ENCODE assay signal across 7 mouse cellular contexts in genomic region chr9:118476766-118477271, GRCm38 (mm10). TPM values are rescaled to one million over a fixed set of nuclear protein-coding genes. Genes with fewer than 3 reads are reported as not detected.
DNase-seq lines count a peak whose midpoint lies in the region; ATAC-seq and TF ChIP-seq lines count a peak whose summit lies in the region.

No protein-coding gene starts in this region.

- peaks cover 9% of the 10 kb centered on the region for H3K4me1 ChIP-seq in liver, embryonic 11.5 days (replicated peaks; ENCODE audit: control insufficient read depth, insufficient read depth, low read length)
- H3K4me1 ChIP-seq in embryonic facial prominence, embryonic 15.5 days, result peaks cover 34% of the 10 kb centered on the region
- peaks cover 11% of the 10 kb centered on the region; the same call in 1 of the 2 replicates for H3K4me1 ChIP-seq in intestine, embryonic 14.5 days (replicated peaks; ENCODE audit: control insufficient read depth, insufficient read depth, low read length)
- peaks cover 10% of the 10 kb centered on the region for H3K4me1 ChIP-seq in small intestine, adult 2 months (ENCODE audit: control insufficient read depth, insufficient read depth, insufficient read length, low read length)

- ATAC-seq in liver, embryonic 11.5 days (replicated peaks; ENCODE audit: low FRiP score), result no peak
- no peak for ATAC-seq in embryonic facial prominence, embryonic 15.5 days (ENCODE audit: insufficient number of reproducible peaks, low FRiP score, low TSS enrichment, low read depth)
- no peak for ATAC-seq in intestine, embryonic 14.5 days (replicated peaks; ENCODE audit: low FRiP score, low TSS enrichment, low read depth)

- H3K9me3 ChIP-seq in liver, embryonic 11.5 days (ENCODE audit: control insufficient read depth, low read length), result no peaks in the 10 kb centered on the region
- no peaks in the 10 kb centered on the region for H3K9me3 ChIP-seq in embryonic facial prominence, embryonic 15.5 days (replicated peaks)
- no peaks in the 10 kb centered on the region for H3K9me3 ChIP-seq in intestine, embryonic 14.5 days (ENCODE audit: control insufficient read depth, low read length)

- TF ChIP-seq POLR2A in small intestine, adult 2 months (IDR thresholded peaks at IDR 0.05; ENCODE audit: low read depth, low read length), result no peak

- H3K4me3 ChIP-seq in liver, embryonic 11.5 days (ENCODE audit: low read depth, low read length), result peak overlapping the region; percentile 14; the same call in 1 of the 2 replicates
- H3K4me3 ChIP-seq in embryonic facial prominence, embryonic 15.5 days (replicated peaks), result peak overlapping the region; percentile 22
- H3K4me3 ChIP-seq in intestine, embryonic 14.5 days (ENCODE audit: low read depth, low read length), result no peak overlapping the region
- peak overlapping the region; percentile 23; the same call in 1 of the 2 replicates for H3K4me3 ChIP-seq in small intestine, adult 2 months (ENCODE audit: low read depth, low read length)

- under 1% methylated on average over 33 of the region's 33 CpGs for WGBS in liver, embryonic 11.5 days
- WGBS in embryonic facial prominence, embryonic 15.5 days, result under 1% methylated on average over 33 of the region's 33 CpGs
- WGBS in intestine, embryonic 14.5 days, result under 1% methylated on average over 33 of the region's 33 CpGs
- under 1% methylated on average over 33 of the region's 33 CpGs for WGBS in small intestine, adult 2 months

- no peak for DNase-seq in liver, embryonic 11.5 days (ENCODE audit: low spot score)
- DNase-seq in liver, result no peak
- DNase-seq in intestine, embryonic 14.5 days (ENCODE audit: low spot score), result peak; percentile 76
- DNase-seq in testis, postnatal 10 days (ENCODE audit: low spot score), result no peak
- DNase-seq in right cerebral cortex, postnatal 10 days (ENCODE audit: low spot score in 2 of 2), result no peak

- H3K27me3 ChIP-seq in liver, embryonic 11.5 days (replicated peaks; ENCODE audit: control insufficient read depth, insufficient read depth, low read length), result peaks cover 81% of the 10 kb centered on the region
- peaks cover 86% of the 10 kb centered on the region for H3K27me3 ChIP-seq in embryonic facial prominence, embryonic 15.5 days
- peaks cover 91% of the 10 kb centered on the region for H3K27me3 ChIP-seq in intestine, embryonic 14.5 days (replicated peaks; ENCODE audit: control insufficient read depth, insufficient read depth, low read length)
- peaks cover 58% of the 10 kb centered on the region for H3K27me3 ChIP-seq in small intestine, adult 2 months (ENCODE audit: control insufficient read depth, insufficient read depth, low read length)

- no peaks in the 10 kb centered on the region for H3K36me3 ChIP-seq in liver, embryonic 11.5 days (ENCODE audit: control insufficient read depth, insufficient read depth, low read length)
- H3K36me3 ChIP-seq in embryonic facial prominence, embryonic 15.5 days, result no peaks in the 10 kb centered on the region
- no peaks in the 10 kb centered on the region for H3K36me3 ChIP-seq in intestine, embryonic 14.5 days (ENCODE audit: control insufficient read depth, insufficient read depth, low read length)
- H3K36me3 ChIP-seq in small intestine, adult 2 months (ENCODE audit: control insufficient read depth, insufficient read depth, low read length), result no peaks in the 10 kb centered on the region

- TF ChIP-seq CTCF in small intestine, adult 2 months (IDR thresholded peaks at IDR 0.05; ENCODE audit: extremely low read depth, insufficient read length, insufficient replicate concordance, low read depth, low read length), result no peak

- no peak overlapping the region for H3K9ac ChIP-seq in liver, embryonic 11.5 days (ENCODE audit: low read depth, low read length)
- H3K9ac ChIP-seq in embryonic facial prominence, embryonic 15.5 days, result no peak overlapping the region
- H3K9ac ChIP-seq in intestine, embryonic 14.5 days (ENCODE audit: low read length), result no peak overlapping the region

- H3K4me2 ChIP-seq in liver, embryonic 11.5 days, result peak overlapping the region; percentile 66
- H3K4me2 ChIP-seq in embryonic facial prominence, embryonic 15.5 days (replicated peaks), result peak overlapping the region; percentile 38
- 0 out of 2 replicates have a peak overlapping the region, but pooled peaks have one; percentile 12 for H3K4me2 ChIP-seq in intestine, embryonic 14.5 days (ENCODE audit: low read length)

- H3K27ac ChIP-seq in liver, embryonic 11.5 days (ENCODE audit: low read depth, low read length), result no peak overlapping the region
- no peak overlapping the region for H3K27ac ChIP-seq in embryonic facial prominence, embryonic 15.5 days (replicated peaks)
- no peak overlapping the region for H3K27ac ChIP-seq in intestine, embryonic 14.5 days (ENCODE audit: low read depth)
- H3K27ac ChIP-seq in small intestine, adult 2 months (ENCODE audit: insufficient read depth, low read depth, low read length), result no peak overlapping the region

RNA-seq across cellular contexts. Expression of gene Eomes, which starts 1.2 kb away (rescaled TPM):
- polyA plus RNA-seq in liver, embryonic 11.5 days (2014; fragmentation: Nextera tagmentation; extraction: Ambion mirVana), result not detected in 2 replicates
- not detected in 2 replicates for polyA plus RNA-seq in embryonic facial prominence, embryonic 15.5 days (2015; fragmentation: Nextera tagmentation; extraction: Ambion mirVana)
- polyA plus RNA-seq in intestine, embryonic 14.5 days (2014; fragmentation: Nextera tagmentation; extraction: Ambion mirVana), result 0.07 and 0.34 TPM in 2 replicates
- 0.11 TPM in 1 of 2 replicates, not detected in the other for polyA plus RNA-seq in small intestine, adult 2 months (2012; rRNA removed)

RNA-seq across cellular contexts. Expression of gene Golga4, which starts 29.2 kb away (rescaled TPM):
- 39.5 and 42.9 TPM in 2 replicates for polyA plus RNA-seq in liver, embryonic 11.5 days (2014; fragmentation: Nextera tagmentation; extraction: Ambion mirVana)
- polyA plus RNA-seq in embryonic facial prominence, embryonic 15.5 days (2015; fragmentation: Nextera tagmentation; extraction: Ambion mirVana), result 50.3 and 51.3 TPM in 2 replicates
- polyA plus RNA-seq in intestine, embryonic 14.5 days (2014; fragmentation: Nextera tagmentation; extraction: Ambion mirVana), result 59.5 and 64.3 TPM in 2 replicates
- 9.8 and 17.8 TPM in 2 replicates for polyA plus RNA-seq in small intestine, adult 2 months (2012; rRNA removed)

Comparison
In these comparisons a context has a peak if more than half of its experiments do, and no peak if none do; other contexts are left out.
1. H3K4me2 ChIP-seq: peak in every context shown above with its lines; median percentile 66 in liver, embryonic 11.5 days; 38 in embryonic facial prominence, embryonic 15.5 days; 12 in intestine, embryonic 14.5 days.